Mouse (Mus musculus): ENCODE measurements around the gene Trim28.

Trim28 gene

DNA sequence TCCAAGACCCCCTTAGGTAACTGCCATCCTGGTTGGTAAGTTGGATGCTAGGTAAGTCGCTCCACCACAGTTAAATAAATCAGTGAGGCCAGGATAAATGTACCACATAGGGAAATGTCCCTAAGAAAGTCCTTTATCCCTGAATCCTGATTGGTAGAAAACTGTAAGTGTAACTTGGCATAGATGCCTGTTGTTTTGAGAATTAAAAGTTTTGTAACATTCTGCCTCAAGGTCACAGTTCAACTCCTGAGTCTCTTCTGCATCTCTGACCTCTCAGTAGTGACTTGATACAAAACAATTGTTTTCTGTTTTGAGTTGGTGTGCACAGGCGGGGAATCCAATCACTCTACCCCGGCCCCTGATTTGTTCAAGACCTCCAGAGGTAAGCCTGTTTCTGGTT is at the start of gene Trim28:
Trim28 (plus strand) TSS at position 264 of the 400 bp plus-strand sequence.
- DNase-seq (ENCODE audit: low read depth, low spot score): no peak

DNA sequence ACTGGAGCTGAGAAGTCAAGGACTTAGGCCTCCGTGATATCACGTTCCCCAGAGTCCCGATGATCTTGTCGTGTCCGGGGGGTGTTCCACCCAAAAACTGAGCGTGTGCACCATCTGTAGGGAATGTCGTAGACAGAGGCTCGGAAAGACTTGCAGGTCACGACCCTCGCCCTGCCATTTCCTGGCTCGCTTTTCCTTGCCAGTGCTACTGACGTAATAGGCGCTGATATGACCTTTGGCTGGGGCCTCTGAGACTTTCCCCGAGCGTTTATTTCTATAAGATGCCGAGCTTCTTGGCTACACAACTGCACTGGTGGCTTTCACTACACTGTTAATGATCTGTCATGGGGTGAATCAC is 49.1 kb upstream of the Trim28 start:
- no peak for DNase-seq (ENCODE audit: low read depth, low spot score)

DNA sequence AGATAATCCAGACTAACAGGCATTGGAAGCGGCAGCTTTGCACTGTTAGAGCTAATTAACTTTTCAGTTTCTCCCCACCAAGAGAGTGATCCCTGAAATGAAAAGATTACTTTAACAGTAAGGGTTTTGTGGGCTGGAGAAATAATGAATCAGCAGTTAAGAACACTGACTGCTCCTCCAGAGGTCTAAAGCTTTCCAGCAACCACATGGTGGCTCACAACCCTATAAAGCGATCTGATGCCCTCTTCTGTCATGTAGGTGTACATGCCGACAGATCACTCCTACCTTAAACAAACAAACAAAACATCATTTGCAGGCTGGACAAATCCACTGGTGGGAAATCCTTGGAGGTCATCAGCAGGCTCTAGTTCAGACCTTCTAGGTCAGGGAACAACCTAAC is 44.0 kb upstream of the Trim28 start:
- peak; percentile 42 for DNase-seq (ENCODE audit: low read depth, low spot score)

DNA sequence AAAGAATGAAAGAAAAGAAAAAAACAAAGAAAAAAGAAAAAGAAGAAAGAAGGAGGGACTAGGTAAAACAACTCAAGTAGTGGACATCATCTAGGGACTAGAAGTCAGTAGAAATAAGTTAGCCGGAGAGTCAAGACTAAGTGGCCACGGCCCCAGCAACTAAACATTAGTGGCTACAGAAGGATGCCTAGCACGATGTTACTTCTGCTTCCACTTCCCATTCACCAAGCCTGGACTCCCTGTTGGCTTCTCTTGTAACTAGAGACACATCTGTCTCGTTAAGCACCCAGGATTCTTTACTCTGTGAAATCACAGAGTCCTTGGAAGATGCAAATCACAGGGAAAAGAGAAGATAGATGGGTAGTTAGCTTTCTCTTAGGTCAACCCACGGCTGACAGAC is 41.4 kb upstream of the Trim28 start:
- no peak for DNase-seq (ENCODE audit: low read depth, low spot score)

DNA sequence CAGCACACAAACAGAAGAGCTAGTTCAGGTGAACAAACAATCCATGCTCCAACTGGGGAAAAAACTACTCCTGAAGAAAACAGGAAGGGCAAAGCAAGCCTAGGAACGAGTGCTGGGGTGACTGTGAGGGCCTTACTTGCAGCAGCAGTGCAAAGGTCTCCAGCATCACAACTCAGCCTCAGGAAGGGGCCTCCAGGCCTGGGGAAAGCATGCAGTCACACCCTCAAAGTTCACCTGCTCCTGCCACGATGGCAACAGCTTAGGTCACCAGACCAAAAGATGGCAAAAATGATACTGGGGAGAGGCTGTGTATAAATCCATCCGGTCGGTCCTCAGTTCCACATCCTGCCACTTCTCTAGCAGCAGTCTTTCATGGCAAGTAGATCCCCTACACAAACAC is 40.0 kb upstream of the Trim28 start:
- DNase-seq (ENCODE audit: low read depth, low spot score): no peak

DNA sequence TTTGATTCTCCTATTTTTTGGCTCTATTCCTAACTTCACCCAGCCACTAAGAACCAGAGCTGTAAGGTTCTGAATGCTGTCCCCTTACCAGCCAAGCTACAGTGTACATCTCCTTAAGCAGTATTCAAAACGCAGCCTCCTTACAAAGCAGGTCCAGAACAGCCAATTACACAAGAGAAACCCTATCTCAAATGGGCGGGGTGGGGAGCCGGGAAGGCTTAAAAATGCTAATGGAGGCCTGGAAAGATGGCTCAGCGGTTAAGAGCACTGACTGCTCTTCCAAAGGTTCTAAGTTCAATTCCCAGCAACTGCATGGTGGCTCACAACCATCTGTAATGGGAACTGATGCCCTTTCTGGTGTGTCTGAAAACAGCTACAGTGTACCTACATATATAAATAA is 39.2 kb upstream of the Trim28 start:
- no peak for DNase-seq (ENCODE audit: low read depth, low spot score)

DNA sequence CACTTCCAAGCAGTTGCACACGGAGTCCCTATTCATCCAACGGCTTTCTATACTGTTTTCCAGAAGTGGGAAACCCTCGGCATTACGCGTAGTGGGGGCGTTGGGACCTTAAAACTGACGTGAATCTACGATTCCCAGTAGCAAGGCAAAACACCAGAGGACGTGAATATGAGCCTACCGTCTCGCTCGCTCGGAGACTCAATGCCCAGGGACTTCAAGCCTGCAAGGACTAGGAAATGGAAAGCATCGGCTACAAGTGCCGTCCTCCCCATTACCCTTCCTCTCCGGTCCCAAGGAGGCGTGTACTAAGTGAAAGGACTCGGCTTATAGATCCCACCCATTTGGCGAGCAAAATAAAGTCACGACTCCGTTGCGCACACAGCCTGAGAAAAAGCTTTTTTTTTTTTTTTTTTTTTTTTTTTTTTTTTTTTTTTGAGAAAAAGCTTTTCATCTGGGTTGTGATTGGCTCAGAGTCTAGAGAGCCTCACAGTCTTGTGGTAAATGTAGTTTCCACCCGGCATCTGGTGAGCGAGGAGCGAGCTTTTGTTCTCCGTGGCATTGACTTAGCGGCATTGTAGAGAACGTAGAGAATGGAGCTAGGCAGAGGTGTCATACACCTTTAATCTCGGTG is 37.3 kb upstream of the Trim28 start:
- peak; percentile 67 for DNase-seq (ENCODE audit: low read depth, low spot score)

DNA sequence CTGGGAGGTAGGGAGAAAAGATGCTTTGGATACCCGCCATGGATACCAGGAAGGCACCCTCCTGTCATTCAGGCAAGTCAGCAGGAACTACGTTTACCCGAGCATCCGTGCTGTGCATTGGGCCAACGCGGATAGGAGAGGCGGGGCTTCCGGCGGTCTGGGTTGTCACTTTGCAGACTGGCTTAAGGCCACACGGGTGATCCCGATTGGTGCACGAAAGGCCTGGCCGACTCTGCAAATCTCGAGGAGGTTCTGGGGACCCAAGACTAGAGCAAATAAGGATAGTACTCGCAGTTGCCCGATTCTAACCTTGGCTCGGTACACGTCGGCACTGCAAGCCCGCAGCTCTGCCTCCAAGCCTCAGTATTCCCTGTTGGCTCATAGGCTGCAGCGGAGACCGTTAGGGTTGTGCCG is 33.2 kb upstream of the Trim28 start, which contains the start of gene Zfp324:
Zfp324 (plus strand) TSS at position 161 of the 414 bp plus-strand sequence.
- peak; percentile 92 for DNase-seq (ENCODE audit: low read depth, low spot score)

DNA sequence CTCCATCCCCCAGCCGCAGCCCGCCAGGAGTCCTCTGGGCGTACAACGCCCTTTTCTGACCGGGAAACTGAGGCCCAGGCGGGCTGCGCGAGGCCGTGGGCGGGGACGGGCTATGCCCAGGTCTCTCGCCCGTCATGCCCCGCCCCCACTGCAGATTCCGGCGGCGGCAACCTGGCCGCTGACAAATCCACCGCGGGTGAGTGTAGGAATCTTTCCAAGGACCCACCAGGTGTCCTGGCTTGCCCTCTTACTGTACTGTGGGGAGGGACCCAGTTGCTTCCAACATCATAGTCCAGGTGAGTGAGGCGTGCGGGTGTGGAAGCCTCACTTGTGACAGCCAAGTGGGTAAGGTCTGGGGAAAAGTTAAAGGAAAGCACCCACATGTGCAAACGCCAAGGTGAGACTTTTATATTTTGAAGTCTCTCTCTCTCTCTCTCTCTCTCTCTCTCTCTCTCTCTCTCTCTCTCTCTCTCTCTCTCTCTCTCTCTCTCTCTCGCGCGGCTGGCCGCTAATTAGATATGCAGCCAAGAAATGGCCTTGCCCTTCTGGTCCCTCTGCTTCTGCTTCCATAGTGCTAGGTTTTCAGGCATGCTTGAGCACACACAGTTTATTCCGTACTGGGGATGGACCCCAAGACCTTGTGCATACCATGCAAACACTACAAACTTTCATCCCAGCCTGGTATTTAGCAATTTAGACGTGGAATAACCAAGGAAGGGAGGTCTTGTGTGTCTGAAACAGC is 32.6 kb upstream of the Trim28 start:
- DNase-seq (ENCODE audit: low read depth, low spot score): peak; percentile 77

DNA sequence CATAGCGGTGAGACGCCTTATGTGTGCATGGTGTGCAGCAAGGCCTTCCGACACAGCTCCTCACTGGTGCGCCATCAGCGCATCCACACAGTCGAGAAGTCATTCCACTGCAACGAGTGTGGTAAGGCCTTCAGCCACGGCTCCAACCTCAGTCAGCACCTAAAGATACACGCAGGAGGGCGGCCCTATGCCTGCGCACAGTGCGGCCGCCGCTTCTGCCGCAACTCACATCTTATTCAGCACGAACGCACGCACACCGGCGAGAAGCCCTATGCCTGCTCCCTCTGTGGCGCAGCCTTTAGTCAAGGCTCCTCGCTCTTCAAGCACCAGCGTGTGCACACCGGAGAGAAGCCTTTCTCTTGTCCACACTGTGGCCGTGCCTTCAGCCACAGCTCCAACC is 28.0 kb upstream of the Trim28 start:
- DNase-seq (ENCODE audit: low read depth, low spot score): no peak

DNA sequence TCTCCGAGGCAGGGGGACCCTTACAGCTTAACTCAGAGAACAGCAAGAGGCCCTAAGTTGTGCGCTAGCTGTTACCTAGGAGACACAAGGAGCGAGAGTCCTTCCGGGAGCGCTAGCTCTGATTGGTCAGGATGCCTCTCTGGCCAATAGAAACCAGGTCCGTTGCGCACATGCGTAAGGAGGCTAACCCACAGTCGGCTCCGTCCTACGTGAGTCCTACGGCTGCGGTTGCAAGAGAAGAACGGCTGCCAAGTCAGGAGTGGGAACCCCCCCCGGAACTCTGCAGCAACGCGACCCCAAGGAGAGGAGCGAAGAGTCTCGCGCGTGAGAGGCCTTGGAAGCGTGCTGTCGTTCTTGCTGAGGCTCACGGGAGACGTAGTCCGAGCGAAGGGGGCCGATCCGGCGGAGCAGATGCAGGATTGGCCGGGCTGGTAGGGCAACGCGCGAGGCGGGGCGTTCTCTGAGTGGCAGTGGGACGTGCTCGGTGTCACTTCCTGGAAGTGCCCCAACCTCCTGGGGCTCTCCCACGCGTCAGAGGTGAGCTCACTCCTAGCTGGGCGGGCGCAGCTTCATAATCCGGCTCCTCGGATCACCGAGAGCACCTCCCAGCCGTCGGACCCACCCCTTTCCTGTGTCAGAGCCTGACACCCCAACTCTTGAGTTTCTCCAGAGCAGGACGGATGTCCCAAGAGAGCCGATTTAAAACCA is 21.1 kb upstream of the Trim28 start, which contains the start of gene Zfp446:
Zfp446 (plus strand) TSS at position 167 of the 708 bp plus-strand sequence.
- peak; percentile 99 for DNase-seq (ENCODE audit: low read depth, low spot score)

DNA sequence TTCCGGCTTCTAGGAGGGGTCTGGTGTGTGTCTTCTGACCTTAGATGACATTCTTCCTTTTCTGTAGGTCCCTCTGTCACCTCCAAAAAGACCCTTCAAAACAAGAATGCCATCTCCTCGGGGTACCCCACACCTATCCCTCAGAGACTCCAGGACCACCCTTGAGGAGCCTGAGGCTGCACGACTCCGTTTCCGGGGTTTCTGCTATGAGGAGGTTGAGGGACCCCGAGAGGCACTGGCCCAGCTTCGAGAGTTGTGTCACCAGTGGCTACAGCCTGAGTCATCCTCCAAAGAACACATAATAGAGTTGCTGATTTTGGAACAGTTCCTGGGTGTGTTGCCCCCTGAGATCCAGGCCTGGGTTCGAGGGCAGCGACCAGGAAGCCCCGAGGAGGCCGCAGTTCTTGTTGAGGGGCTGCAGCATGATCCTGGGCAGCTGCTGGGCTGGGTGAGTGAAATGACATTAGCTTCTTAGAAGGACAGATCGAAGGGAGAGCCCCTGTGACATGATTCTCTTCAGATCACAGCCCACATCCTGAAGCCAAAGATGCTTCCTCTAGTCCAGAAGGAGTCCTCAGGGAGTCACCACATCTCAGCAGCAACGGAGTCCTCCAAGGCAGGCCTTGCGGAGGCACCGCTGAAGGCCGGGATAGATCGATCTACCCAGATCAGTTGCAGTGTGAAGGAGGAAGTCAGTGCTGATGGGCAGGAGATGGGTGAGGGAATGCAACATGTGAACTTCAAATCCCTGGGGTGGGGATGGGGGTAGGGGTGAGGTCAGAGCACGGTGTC is 19.8 kb upstream of the Trim28 start:
- no peak for DNase-seq (ENCODE audit: low read depth, low spot score)

DNA sequence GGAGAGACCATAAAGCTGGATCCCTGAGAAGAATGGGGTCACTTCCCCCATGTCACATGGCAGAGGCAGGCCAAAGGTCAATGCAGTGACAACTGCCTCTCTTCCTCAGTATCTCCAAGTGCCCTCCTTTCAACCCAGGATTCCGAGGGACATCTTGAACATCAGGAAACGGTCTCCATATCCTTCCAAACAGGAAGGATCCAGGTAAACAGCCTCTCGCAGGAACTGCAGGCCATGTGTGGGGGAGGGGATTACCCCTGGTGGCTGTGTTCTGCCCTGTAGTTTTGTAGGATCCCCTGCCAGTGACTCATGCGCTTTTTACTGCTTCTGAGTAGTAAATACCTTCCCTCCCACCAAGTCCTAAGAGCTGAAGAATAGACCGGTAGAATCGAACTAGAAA is 19.1 kb upstream of the Trim28 start:
- no peak for DNase-seq (ENCODE audit: low read depth, low spot score)

DNA sequence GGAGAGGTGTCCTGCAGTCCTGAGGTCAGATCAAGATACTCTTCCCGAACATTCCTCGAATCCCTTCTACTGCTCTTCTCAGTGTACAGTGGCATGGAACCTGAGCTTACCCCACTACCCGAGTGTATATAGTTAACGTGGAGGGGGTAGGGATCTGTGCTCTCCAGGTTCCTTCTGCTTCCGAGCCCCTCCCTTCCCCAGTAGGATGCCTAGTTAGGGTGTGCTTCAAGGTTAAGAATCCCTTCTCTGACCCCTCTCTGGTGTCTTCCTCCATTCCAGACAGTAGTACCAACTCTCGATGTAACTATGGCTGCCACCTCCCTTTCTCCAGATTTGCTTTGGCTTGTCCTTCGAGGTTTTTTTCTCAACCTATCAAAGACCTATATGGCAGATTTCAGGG is 18.6 kb upstream of the Trim28 start:
- no peak for DNase-seq (ENCODE audit: low read depth, low spot score)

DNA sequence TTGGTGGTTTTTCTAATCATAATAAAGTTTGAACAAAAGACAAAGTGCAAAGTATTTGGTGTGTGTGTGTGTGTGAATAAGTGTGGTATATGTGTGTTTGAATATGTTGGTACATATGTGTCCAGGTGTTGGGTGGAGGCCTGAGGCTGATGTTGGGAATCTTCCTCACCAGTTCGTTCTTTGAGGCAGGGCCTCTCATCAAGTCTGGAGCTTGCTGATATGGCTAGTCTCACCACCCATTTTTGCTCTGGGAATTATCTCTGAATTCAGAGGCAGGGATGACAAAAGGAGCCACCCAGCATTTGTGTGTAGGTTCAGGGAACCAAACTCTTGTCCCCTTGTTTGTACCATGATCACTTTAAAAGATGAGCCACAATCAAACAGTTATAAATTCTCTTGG is 13.2 kb upstream of the Trim28 start:
- DNase-seq (ENCODE audit: low read depth, low spot score): no peak

DNA sequence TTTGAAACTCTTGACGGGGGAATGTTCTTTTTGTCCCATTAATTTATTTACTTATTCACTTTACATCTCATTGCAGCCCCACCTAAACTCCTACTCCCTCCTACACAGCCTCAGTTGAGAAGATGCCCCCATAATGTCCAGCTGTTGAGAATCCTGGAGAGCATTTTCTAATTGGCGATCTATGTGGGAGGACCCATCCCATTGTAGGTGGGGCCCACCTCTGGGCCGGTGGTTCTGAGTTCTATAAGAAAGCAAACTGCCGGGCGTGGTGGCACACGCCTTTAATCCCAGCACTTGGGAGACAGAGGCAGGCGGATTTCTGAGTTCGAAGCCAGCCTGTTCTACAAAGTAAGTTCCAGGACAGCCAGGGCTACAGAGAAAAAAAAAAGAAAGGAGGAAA is 12.0 kb upstream of the Trim28 start:
- DNase-seq (ENCODE audit: low read depth, low spot score): no peak

DNA sequence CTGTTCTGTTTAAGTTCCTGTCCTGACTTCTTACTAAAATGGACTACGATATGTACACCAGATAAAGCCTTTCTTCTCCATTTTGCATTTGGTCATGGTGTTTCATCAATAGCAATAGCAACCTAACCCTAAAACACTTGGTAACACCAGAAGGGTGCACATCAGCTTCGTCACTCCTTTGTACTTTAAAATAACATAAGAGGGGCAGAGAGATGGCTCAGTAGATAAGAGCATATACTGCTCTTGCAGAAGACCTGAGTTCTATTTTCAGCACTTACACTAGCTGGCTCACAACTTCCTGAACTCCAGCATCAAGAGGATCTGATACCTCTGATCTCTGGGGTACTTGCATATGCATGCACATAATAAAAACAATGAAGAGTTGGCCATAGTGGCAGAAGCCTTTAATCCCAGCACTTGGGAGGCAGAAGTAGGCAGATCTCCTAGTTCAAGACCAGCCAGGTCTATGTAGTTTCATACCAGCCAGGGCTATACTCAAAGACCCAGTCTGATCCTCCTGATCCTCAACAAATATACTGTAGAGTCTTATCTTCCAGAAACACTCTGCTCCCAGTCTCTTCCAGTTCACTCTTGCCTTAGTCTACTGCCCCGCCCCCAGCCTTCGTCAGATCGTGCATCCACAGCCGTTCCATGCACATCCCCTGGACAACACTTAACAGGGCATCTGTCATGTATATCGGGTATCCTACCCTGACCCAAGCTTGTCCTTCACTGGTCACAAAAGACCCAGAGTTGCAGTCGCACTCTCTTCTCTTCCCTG is 11.3 kb upstream of the Trim28 start:
- no peak for DNase-seq (ENCODE audit: low read depth, low spot score)

DNA sequence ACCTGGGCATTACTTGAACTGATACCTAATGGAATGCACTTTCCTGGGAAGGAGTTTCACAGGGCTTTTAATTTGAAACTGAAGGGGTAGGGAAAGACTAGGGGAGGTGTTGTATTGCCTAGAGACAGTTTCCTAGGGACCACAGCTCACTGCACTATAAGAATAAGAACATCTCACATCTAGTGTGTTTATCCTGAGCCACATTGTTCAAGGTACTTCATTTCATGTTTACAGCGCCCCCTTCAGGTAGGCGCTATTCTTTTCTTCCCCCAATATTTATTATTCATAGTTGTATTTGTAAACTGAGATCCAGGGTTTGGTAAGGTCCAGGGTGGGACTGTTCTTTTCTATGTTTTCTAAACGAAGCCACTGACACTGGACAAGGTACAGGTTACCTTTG is 6.7 kb upstream of the Trim28 start:
- peak; percentile 63 for DNase-seq (ENCODE audit: low read depth, low spot score)

DNA sequence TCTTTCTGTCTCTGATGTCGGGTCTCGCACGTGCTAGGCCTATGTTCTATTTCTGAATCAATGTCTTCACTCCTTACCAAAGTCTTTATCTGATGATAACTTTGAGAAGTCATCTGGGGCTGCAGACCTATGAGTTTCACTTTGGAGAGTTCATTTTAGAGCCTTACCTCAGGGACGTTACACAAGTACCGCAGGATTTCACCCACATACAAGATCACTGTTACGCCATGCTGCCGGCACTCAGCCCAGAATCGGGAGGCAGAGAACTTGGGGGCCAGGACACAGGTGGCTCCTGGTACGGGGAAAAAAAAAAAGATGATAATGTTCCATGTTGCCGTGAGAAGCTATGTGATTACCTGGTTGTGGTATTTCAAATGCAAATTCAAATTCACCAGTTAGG is 5.8 kb upstream of the Trim28 start:
- no peak for DNase-seq (ENCODE audit: low read depth, low spot score)

DNA sequence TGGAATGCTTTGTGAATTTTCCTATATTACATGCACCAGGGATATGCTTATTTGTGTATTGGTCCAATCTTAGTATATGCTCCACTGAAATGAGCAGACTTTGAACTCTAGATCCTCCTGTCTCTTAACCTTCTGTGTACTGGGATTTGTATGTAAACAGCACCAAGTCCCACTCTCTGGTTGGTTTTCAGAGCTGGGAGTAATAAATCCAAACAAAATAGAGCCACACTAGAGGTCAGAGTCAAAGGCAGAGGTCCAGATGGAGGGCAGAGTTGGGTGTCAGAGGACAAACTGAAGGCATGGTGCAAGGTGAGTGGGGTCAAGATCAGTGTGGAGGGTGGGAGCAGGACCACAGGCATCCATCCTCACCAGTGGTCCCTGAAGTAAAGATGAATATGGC is 3.1 kb upstream of the Trim28 start:
- DNase-seq (ENCODE audit: low read depth, low spot score): no peak

DNA sequence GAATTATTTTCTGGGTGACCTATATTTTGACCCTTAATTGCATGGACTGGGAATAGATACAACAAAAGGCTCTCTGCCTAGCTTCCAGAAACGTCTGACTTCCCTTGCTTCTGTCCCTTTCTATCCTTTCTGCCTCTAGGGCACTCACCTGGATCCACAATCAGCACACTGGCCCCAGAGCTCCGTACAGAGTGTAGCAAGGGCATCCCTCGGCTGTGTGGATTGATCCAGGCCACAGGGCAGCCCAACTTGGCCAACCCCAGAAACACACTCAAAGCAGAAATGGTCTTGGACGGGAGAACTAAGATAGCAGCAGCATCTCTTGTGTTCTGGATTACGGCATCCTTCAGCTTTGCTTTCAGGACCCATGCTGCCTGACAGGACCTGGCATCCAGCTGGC is 1.7 kb upstream of the Trim28 start:
- DNase-seq (ENCODE audit: low read depth, low spot score): no peak

Data from A20 (cell line).